Mouse (Mus musculus) heart, embryonic 13.5 days (tissue): ENCODE measurements around the gene Aire. TPM values are rescaled to one million over a fixed set of nuclear protein-coding genes. Genes with fewer than 3 reads are reported as not detected.

Experiments
- ATAC-seq: fragments of 200-750 bp; cut with Nextera tagmentation; 2 replicates; pipeline ENCODE4 v1.8.0; 2017; ENCODE audit warnings: moderate TSS enrichment; ENCODE audit not compliant: insufficient number of reproducible peaks, low FRiP score, low TSS enrichment; ENCODE audit errors: extremely low read depth
- H3K27ac ChIP-seq: fragments of 300-500 bp; sonication (generic); replicated peaks from 2 replicates; pipeline ENCODE4 v1.5.1; 2015; ENCODE audit warnings: moderate library complexity, mild to moderate bottlenecking, inconsistent platforms
- H3K27me3 ChIP-seq: fragments of 300-500 bp; sonication (generic); replicated peaks from 2 replicates; pipeline ENCODE4 v1.6.1; 2015; ENCODE audit warnings: mild to moderate bottlenecking, inconsistent platforms
- H3K36me3 ChIP-seq: fragments of 300-500 bp; sonication (generic); 2 replicates; pipeline ENCODE4 v1.6.1; 2015; ENCODE audit warnings: mild to moderate bottlenecking, inconsistent platforms
- H3K4me1 ChIP-seq: fragments of 300-500 bp; sonication (generic); 2 replicates; pipeline ENCODE4 v1.6.1; 2015; ENCODE audit warnings: inconsistent platforms
- H3K4me2 ChIP-seq: fragments of 300-500 bp; sonication (generic); 2 replicates; pipeline ENCODE4 v1.6.1; 2015; ENCODE audit warnings: inconsistent platforms, mild to moderate bottlenecking, moderate library complexity
- H3K4me3 ChIP-seq: fragments of 300-500 bp; sonication (generic); 2 replicates; pipeline ENCODE4 v1.5.1; 2015; ENCODE audit warnings: moderate library complexity, mild to moderate bottlenecking, inconsistent platforms
- H3K9ac ChIP-seq: fragments of 300-500 bp; sonication (generic); 2 replicates; pipeline ENCODE4 v1.6.1; 2015; ENCODE audit warnings: inconsistent platforms, mild to moderate bottlenecking, moderate library complexity
- H3K9me3 ChIP-seq: fragments of 300-500 bp; sonication (generic); 2 replicates; pipeline ENCODE4 v1.6.1; 2016; ENCODE audit warnings: inconsistent platforms
- WGBS: fragments of 180-500 bp; shearing (Covaris S2); methylation state at CpG from one replicate; pipeline ENCODE4 v1.1.7; 2015; ENCODE audit warnings: mixed read lengths; 5-methylcytosine and 5-hydroxymethylcytosine counted together
- polyA plus RNA-seq: library from polyadenylated mRNA; unstranded; fragments of >200 nt; fragmentation: Nextera tagmentation; extraction: Ambion mirVana; gene quantifications from 2 replicates; pipeline ENCODE4 v1.2.1, GENCODE M21; 2015

The Aire gene
- polyA plus RNA-seq: not detected in 2 replicates

DNA sequence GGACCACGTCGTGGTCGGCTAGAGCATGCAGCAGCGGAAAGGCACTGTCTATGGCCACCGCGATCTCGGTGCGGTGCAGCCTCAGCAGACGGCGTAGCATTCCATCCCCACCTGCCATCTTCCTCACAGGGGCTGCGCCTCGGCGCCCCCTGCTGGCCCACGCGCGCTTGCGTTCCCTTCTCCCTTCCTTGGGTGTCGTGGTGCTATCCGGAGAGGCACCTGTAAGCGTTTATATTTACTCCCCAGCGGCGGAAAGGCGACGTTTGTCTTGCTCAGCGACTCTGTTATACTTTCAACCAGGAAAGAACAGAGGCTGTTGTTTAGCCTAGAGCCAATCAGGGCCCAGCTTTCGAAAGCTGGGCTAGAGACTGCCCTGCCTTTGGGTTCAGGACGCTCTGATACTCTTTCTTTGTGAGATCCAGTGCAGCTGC is at the start of gene Aire:
Aire (minus strand) TSS at position 205 of the 431 bp plus-strand sequence.
- Histone ChIP-seq H3K27ac (no peak within 1 kb of the TSS), H3K4me2 (peak within 1 kb of the TSS; percentile 65), H3K9me3 (no peaks in the 10 kb centered on the region), H3K27me3 (peaks cover 34% of the 10 kb centered on the region), H3K4me1 (peaks cover 9% of the 10 kb centered on the region; the same call in 1 of the 2 replicates), H3K36me3 (no peaks in the 10 kb centered on the region), H3K9ac (peak within 1 kb of the TSS; percentile 67), H3K4me3 (peak within 1 kb of the TSS; percentile 40)
- WGBS: 3% methylated on average over 27 of the region's 27 CpGs
- no peak for ATAC-seq

DNA sequence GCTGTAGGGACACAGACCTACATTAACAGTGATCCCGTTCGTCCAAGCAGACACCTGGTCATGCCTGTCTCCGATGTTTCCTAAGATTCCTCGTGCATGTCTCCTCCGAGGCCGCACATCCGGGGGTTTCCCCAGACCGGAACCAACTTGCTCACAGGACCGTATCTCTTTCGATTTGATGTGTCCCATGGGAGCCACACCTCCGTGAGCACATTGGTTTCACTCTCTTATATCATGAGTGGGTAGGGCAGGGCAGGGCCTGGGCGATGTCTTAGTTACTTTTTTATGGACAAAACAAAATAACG is 49.3 kb upstream of the Aire start:
- H3K27ac ChIP-seq: no peak overlapping the region
- H3K36me3 ChIP-seq: no peaks in the 10 kb centered on the region
- H3K4me1 ChIP-seq: no peaks in the 10 kb centered on the region
- H3K4me3 ChIP-seq: no peak overlapping the region
- H3K9ac ChIP-seq: no peak overlapping the region
- no peak for ATAC-seq
- H3K4me2 ChIP-seq: no peak overlapping the region
- peaks cover 18% of the 10 kb centered on the region for H3K27me3 ChIP-seq
- WGBS: 85% methylated on average over 13 of the region's 13 CpGs
- H3K9me3 ChIP-seq: no peaks in the 10 kb centered on the region

DNA sequence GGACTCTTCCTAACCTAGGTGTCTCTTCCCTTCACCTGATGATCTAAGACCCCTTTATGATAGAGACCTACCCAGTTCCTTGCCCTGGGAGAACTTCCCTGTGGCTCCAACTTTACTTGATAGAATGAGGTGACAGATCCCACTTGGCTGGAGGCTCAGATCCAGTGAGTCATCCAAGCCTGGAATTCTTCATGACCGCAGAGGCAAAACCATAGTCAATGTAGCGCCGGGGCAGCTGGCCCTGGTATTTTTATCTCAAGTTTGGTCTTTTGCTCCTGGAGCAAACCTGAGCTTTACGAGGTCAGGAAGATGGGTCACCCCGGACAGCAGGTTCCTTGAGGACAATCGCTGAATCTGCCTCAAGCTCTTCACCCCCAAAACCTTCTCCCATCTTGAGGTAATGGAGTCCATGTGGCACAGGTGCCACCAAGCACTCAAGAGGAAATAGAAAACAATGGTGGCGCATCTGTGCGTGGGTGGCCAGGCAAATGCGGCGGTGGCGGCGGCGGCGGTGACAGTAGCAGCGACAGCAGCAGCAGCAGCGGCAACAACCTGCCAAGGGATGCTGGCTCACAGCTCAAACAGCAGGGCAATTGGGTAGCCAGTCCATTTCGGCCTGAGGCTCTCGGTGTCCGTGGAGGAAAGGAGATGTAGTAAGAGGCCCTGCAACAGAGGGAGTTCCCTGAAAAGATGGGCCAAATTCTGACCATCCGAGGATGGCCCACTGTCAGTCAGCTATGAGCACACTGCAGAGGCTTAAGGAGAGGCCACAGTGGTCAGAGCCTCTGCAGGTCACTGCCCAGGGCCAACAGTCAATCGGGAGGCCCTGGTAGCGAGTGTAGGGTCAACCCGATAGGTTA is 48.7 kb upstream of the Aire start:
- no peaks in the 10 kb centered on the region for H3K4me1 ChIP-seq
- no peak overlapping the region for H3K4me3 ChIP-seq
- WGBS: 71% methylated on average over 23 of the region's 23 CpGs
- no peak overlapping the region for H3K27ac ChIP-seq
- no peaks in the 10 kb centered on the region for H3K9me3 ChIP-seq
- no peak overlapping the region for H3K4me2 ChIP-seq
- H3K36me3 ChIP-seq: no peaks in the 10 kb centered on the region
- no peak for ATAC-seq
- no peak overlapping the region for H3K9ac ChIP-seq
- peaks cover 20% of the 10 kb centered on the region for H3K27me3 ChIP-seq

DNA sequence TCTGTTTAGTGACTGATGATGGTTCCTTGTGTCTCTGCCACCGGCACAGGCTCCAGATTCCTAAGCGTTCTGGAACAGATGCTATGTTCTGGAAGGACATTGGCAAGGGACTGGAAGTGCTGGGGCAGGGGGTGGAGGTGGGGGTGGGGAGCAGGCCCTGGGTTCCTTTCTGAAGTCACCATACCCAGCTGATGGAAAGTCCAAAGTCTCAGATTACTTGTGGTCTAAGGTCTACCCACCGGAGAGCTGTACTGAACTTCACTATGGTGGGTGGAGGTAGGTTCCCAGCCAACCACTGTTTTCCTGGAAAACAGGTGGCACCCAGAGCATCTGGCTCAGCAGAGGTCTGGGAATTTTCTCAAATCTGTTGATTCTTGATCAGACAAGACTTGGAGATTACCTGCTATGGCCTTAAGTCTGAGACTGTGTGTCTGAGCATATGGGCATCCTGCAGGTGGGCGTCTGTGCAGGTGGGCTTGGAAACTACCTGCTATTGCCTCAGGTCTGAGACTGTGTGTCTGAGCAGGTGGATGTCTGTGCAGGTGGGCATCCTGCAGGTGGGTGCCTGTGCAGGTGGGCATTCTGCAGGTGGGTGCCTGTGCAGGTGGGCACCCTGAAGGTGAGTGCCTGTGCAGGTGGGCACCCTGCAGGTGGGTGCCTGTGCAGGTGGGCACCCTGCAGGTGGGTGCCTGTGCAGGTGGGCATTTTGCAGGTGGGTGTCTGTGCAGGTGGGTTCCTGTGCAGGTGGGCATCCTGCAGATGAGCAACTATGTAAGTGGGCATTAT is 47.5 kb upstream of the Aire start:
- H3K9me3 ChIP-seq: no peaks in the 10 kb centered on the region
- H3K4me1 ChIP-seq: no peaks in the 10 kb centered on the region
- peaks cover 20% of the 10 kb centered on the region for H3K27me3 ChIP-seq
- H3K27ac ChIP-seq: no peak overlapping the region
- no peak overlapping the region for H3K4me3 ChIP-seq
- WGBS: 70% methylated on average over 4 of the region's 4 CpGs
- H3K4me2 ChIP-seq: no peak overlapping the region
- no peak overlapping the region for H3K9ac ChIP-seq
- no peak for ATAC-seq
- H3K36me3 ChIP-seq: no peaks in the 10 kb centered on the region

DNA sequence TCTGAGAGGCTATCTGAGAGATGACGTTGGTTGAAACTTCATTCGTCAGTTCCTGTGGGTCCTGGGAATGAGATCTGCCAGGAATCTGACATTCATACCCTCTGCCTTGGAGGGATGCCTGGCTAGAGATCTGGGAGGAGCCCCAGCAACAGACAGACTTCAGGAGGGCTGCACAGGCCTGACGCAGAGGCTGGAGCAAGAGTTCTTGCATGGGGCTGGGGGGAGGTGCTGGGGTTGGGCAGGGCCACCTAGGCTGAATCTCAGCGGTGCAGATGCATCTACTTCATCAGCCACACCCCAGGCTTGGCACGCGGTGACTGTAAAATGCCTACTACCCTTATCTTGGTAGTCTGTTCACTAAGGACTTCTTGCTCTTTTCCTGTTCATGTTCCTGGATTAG is 46.8 kb upstream of the Aire start:
- H3K36me3 ChIP-seq: no peaks in the 10 kb centered on the region
- no peak overlapping the region for H3K4me2 ChIP-seq
- H3K4me3 ChIP-seq: no peak overlapping the region
- no peak overlapping the region for H3K27ac ChIP-seq
- H3K9ac ChIP-seq: no peak overlapping the region
- no peak for ATAC-seq
- H3K27me3 ChIP-seq: peaks cover 20% of the 10 kb centered on the region
- WGBS: 20% methylated on average over 6 of the region's 6 CpGs
- H3K4me1 ChIP-seq: no peaks in the 10 kb centered on the region
- H3K9me3 ChIP-seq: no peaks in the 10 kb centered on the region

DNA sequence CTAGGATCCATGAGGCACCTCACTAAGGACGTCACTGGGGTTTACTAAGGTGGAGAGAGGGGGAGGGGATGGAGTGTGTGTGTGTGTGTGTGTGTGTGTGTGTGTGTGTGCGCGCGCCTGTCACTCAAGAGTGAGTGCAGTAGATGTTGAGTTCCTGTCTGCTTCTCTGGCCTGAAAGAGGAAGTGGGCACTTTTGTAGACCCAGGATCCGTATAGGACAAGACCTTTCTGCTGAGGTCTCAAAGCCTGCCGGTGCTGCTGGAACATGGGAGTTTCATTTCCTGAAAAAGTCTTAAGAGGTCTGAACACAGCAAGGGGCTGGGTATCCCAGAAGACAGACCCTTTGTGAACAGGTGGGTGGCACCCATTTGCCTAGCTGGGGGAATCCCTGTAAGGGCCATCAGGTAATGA is 43.7 kb upstream of the Aire start:
- Histone ChIP-seq H3K4me3 (no peak overlapping the region), H3K36me3 (no peaks in the 10 kb centered on the region), H3K9ac (no peak overlapping the region), H3K4me1 (no peaks in the 10 kb centered on the region), H3K9me3 (no peaks in the 10 kb centered on the region), H3K27me3 (peaks cover 18% of the 10 kb centered on the region), H3K4me2 (no peak overlapping the region), H3K27ac (no peak overlapping the region)
- 68% methylated on average over 6 of the region's 6 CpGs for WGBS
- no peak for ATAC-seq

DNA sequence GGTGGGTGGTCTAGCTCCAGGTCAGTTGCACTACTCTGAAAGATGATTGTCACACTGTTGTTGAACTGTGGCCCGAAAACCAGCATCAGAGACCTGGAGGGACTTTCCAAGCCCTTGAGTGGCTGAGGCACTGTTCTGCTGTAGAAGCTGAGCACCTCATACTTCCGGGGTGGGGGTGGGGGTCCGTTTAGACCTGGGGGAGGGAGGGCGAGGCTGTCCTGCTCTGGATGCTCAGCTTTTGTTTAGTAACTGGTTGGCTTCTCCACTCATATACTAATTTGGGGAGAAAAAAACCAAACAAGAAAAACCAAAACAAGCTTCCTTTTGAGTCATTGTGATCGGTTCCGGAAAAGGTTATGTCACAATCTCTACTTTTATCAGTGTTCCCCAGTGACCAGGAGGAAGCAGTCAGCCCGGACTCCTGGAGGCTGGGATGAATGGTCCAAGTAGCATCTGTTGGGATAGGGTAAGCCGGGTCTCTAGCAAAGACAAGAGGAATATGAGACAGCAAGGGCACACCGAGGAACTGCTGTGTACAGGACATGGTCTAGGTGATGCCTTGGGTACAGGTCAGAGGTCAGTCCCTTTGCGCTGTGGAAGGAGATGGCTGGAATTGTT is 43.1 kb upstream of the Aire start:
- WGBS: 60% methylated on average over 10 of the region's 10 CpGs
- no peak for ATAC-seq
- Histone ChIP-seq H3K4me1 (no peaks in the 10 kb centered on the region), H3K4me3 (no peak overlapping the region), H3K27ac (no peak overlapping the region), H3K27me3 (peaks cover 14% of the 10 kb centered on the region), H3K36me3 (no peaks in the 10 kb centered on the region), H3K9me3 (no peaks in the 10 kb centered on the region), H3K4me2 (no peak overlapping the region), H3K9ac (no peak overlapping the region)

DNA sequence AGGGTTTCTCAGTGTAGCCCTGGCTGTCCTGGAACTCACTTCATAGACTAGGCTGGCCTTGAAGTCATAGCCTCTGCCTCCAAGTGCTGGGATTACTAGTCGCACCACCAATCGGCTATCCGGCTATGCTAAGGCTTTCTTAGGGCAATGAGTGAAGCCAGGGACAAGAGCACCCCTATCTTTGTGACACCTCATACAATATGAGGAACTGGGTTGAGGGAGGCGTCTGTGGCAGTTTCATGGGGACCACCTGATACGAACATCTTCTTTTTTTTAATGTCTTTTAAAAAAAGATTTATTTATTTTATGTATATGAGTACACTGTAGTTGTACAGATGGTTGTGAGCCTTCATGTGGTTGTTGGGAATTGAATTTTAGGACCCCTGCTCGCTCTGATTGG is 42.3 kb upstream of the Aire start:
- no peak for ATAC-seq
- Histone ChIP-seq H3K4me1 (no peaks in the 10 kb centered on the region), H3K4me2 (no peak overlapping the region), H3K9ac (no peak overlapping the region), H3K27ac (no peak overlapping the region), H3K27me3 (peaks cover 11% of the 10 kb centered on the region), H3K9me3 (no peaks in the 10 kb centered on the region), H3K4me3 (no peak overlapping the region), H3K36me3 (no peaks in the 10 kb centered on the region)
- WGBS: 77% methylated on average over 6 of the region's 6 CpGs

DNA sequence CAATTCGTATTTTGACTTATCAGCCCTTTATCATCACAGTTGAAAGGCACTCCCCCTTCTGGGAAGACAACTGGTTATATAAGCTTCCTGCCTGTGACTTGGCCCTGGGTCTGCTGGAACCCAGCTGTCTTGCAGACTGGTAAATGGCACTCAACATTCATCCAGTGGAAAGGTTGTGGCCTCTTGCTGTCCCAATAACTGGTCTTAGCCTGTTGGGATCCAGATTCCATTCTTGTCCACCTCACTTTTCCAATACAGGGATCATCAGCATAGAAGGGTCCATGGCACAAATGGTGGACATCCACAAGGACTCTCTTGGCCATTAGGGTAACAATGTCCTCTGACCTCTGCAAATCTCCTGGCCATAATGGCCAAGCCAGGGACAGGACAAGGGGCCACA is 40.7 kb upstream of the Aire start:
- H3K27ac ChIP-seq: no peak overlapping the region
- WGBS: 36% methylated on average over 1 of the region's 1 CpGs
- no peak for ATAC-seq

DNA sequence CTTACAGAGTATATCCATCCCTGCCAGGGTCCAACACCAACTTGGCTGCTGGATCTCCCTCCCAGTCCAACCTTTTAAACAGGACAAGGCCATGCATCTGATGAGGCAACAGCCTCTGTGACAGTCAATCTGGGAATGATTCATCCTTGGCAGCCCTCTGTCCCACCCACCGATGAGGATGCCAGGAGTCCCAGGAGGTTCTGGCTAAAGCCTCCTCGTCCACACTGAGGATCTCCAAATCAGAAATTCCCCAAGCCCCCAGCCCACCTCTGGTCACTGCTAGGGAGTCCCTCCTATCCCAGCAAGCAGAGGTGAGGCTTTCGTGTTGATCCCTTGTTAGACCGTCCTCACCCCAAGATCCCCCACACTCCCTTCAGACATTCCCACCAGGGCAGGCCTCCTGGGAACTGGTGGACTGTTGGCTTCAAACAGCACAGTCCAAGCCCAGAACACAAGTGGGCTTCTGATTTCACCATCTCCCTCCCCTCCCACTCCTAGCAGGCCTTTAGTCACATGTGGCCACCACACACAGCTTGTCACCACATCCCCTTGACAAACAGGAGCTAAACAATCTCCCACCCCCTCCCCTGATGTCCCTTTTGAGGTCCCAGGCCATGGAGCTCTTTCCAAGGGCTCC is 36.7 kb upstream of the Aire start:
- H3K27ac ChIP-seq: no peak overlapping the region
- H3K27me3 ChIP-seq: peaks cover 9% of the 10 kb centered on the region; the same call in 1 of the 2 replicates
- H3K9ac ChIP-seq: no peak overlapping the region
- peaks cover 5% of the 10 kb centered on the region; the same call in 1 of the 2 replicates for H3K36me3 ChIP-seq
- no peak for ATAC-seq
- H3K9me3 ChIP-seq: no peaks in the 10 kb centered on the region
- 72% methylated on average over 4 of the region's 4 CpGs for WGBS
- no peak overlapping the region for H3K4me3 ChIP-seq
- H3K4me1 ChIP-seq: no peaks in the 10 kb centered on the region
- no peak overlapping the region for H3K4me2 ChIP-seq

More for the DNA sequence above, 40.7 kb upstream of the Aire start:
- H3K4me1 ChIP-seq: no peaks in the 10 kb centered on the region
- no peaks in the 10 kb centered on the region for H3K9me3 ChIP-seq
- no peak overlapping the region for H3K4me2 ChIP-seq
- peaks cover 16% of the 10 kb centered on the region for H3K27me3 ChIP-seq
- H3K9ac ChIP-seq: no peak overlapping the region
- H3K4me3 ChIP-seq: no peak overlapping the region
- H3K36me3 ChIP-seq: no peaks in the 10 kb centered on the region

DNA sequence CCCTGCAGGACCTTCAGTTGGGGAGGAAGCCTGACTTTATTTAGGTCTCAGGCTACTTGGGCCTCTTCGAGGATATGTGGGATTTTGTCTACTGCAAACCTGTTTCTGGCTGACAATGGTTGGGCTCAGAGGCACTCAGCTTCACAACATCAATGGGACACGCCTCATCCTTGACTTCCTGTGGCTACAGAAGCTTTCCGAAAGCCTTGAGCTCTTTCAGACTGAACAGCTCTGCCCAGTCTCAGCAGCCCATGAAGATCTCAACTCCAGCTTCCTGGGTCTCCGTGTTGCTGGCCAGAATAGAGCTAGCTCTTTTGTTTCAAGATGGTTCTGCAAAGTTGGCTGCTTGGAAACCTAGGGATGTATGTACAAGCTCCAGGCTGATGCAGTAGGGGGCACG is 34.9 kb upstream of the Aire start:
- no peak overlapping the region for H3K4me3 ChIP-seq
- H3K4me2 ChIP-seq: no peak overlapping the region
- 0 out of 2 replicates have a peak, but pooled peaks cover 5% of the 10 kb centered on the region for H3K27me3 ChIP-seq
- H3K9me3 ChIP-seq: no peaks in the 10 kb centered on the region
- H3K27ac ChIP-seq: no peak overlapping the region
- no peaks in the 10 kb centered on the region for H3K4me1 ChIP-seq
- peaks cover 5% of the 10 kb centered on the region; the same call in 1 of the 2 replicates for H3K36me3 ChIP-seq
- no peak for ATAC-seq
- WGBS: 62% methylated on average over 5 of the region's 5 CpGs
- H3K9ac ChIP-seq: no peak overlapping the region
